Mouse (Mus musculus): ENCODE results near the gene Nlrp4e.
"Not testable (repeated sequence)": the region's sequence is repeated elsewhere in the genome, so short reads cannot be mapped to it uniquely, and the experiment has no call there.

The Nlrp4e gene

GRCm38 (mm10) chr7:23300892-23301291, at the start of gene Nlrp4e:
Nlrp4e (plus strand) TSS chr7:23301192.
- in situ Hi-C loops (cut with MboI, MseI), result loop anchor here in 1 of 2 experiments (25.0 kb wide), 2 partner anchors 689 to 1864 kb away; partner anchors contain the start of gene Gm6882

- in situ Hi-C loops (cut with MboI, MseI), result not testable (repeated sequence)
These were observed 49.4 kb upstream of the Nlrp4e start, which contains the start of gene Vmn1r166 for GRCm38 (mm10) chr7:23251582-23251981. Vmn1r166 (minus strand) TSS chr7:23251682.

- in situ Hi-C loops (cut with MboI, MseI), result not testable (repeated sequence)
These were observed 22.2 kb upstream of the Nlrp4e start, which contains the start of gene Gm6902 for GRCm38 (mm10) chr7:23278800-23279199. Gm6902 (minus strand) TSS chr7:23278900.

- in situ Hi-C loops (cut with MboI, MseI), result not testable (repeated sequence)
These were observed 57.3 kb downstream of the Nlrp4e start for GRCm38 (mm10) chr7:23358311-23358710.

GRCm38 (mm10) chr7:23385589-23385988, 84.6 kb downstream of the Nlrp4e start, which contains the start of gene Nlrp5:
Nlrp5 (plus strand) TSS chr7:23385889.
- in situ Hi-C loops (cut with MboI, MseI), result no loop called here

Measured in T-helper 17 cell (primary cell).